Mouse (Mus musculus): ENCODE results near the gene Rasip1.
A peak's percentile ranks its signal among the peaks of the same experiment; 100 is the strongest.
"Not testable (repeated sequence)": the region's sequence is repeated elsewhere in the genome, so short reads cannot be mapped to it uniquely, and the experiment has no call there.

Rasip1 gene

GRCm38 (mm10) chr7:45644872-45645590 lies 17.7 kb downstream of the Rasip1 start:
- no peak for ATAC-seq (ENCODE audit: low TSS enrichment)

DNA sequence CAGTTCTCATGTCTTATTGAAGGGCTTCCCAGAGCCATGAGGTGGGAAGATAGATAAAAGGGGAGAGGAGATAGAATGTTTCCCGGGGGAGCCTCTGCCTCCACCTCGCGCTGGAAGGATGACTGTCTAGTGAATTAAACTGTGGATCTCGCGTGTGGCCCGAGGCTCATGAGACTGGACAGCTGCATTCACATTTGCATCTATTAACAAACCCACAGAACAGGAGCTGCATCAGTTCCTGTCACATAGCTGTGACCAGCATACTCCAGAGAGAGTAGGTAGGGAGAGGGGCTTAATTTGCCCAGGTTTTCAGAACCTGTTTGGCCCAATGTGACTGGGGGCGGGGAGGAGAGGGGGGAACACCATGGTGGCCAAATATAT lies 18.3 kb downstream of the Rasip1 start:
- ATAC-seq (ENCODE audit: low TSS enrichment): no peak

- no peak for ATAC-seq (ENCODE audit: low TSS enrichment)
These were observed 19.4 kb downstream of the Rasip1 start for GRCm38 (mm10) chr7:45646671-45647070.

- ATAC-seq (ENCODE audit: low TSS enrichment): no peak
These were observed 22.1 kb downstream of the Rasip1 start for GRCm38 (mm10) chr7:45649351-45649750.

GRCm38 (mm10) chr7:45650484-45650883 lies 23.2 kb downstream of the Rasip1 start:
- ATAC-seq (ENCODE audit: low TSS enrichment): not testable (repeated sequence)

GRCm38 (mm10) chr7:45654424-45655047 lies 27.2 kb downstream of the Rasip1 start:
- no peak for ATAC-seq (ENCODE audit: low TSS enrichment)

- ATAC-seq (ENCODE audit: low TSS enrichment): no peak
These were observed 33.6 kb downstream of the Rasip1 start for GRCm38 (mm10) chr7:45660746-45661478.

DNA sequence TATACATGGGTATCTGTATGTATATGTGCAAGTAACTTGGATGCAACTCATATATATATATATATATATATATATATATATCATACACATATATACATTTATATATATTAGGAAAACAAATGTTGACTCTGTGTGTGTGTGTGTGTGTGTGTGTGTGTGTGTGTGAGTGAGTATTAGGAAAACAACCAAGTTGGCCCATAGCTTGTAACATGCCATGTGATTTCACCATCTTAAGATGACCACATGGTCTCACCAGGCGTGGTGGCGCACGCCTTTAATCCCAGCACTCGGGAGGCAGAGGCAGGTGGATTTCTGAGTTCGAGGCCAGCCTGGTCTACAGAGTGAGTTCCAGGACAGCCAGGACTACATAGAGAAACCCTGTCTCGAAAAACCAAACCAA lies 34.4 kb downstream of the Rasip1 start:
- not testable (repeated sequence) for ATAC-seq (ENCODE audit: low TSS enrichment)

DNA sequence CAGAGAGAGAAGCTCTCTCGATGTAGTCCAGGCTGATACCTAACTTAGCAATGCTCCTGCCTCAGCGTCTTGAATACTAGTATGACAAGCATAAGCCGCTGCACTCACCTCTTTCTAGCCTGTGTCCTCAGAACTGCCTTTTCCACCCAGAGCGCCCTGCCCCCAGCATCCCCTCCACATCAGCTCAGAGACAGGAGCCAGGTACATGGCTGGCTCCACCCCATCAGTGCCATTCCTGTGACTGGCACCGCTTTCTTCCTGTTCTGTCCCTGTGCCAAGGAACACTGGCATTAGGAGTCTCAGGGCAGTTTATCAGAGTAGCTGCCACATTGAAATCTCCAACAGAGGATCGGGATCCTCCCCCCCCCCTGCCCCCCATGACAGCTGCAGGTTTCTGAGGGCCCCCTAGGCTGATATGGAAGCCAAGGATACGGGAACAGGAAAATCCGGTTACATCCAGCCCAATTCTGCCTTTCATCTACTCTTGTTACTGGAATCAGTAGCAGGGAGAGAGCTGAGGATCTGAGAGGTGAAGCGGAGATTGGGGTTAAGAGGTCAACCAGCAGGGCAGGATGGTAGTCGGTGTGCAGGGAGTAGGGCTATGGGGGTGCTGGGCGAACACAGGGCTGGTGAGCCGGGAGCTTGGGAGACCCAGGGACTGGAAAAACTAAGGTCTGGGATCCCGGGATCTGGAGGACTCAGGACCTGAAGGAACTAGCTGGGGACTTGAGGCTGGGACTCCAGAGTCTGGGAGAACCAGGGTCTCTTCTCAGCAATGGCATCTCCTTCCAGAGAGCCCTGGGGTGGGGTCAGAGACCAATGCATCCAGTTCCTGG lies 38.2 kb downstream of the Rasip1 start:
- ATAC-seq (ENCODE audit: low TSS enrichment): no peak

GRCm38 (mm10) chr7:45666161-45666560 lies 38.9 kb downstream of the Rasip1 start, which contains the start of gene Fut2:
Fut2 (minus strand) TSS chr7:45666394.
- no peak for ATAC-seq (ENCODE audit: low TSS enrichment)

DNA sequence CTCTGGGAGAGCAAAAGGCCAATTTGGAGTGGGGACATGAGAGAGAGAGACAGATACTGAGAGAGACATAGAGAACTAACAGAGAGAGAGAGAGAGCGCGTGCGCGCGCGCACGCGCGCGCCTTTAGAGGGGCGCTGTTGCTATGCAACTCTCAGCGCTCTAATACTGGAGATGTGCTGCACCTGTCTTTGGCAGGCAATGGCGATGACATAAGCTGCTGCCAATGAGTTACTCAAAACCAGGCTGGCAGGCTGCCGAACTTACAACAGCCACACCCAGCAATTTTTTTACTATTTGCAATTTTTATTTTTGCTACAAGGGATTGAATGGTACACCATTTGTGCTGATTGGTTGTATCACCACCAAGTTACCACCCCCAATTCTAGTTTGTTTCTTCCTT lies 40.5 kb downstream of the Rasip1 start:
- ATAC-seq (ENCODE audit: low TSS enrichment): no peak

GRCm38 (mm10) chr7:45668921-45669320 lies 41.6 kb downstream of the Rasip1 start:
- ATAC-seq (ENCODE audit: low TSS enrichment): no peak

DNA sequence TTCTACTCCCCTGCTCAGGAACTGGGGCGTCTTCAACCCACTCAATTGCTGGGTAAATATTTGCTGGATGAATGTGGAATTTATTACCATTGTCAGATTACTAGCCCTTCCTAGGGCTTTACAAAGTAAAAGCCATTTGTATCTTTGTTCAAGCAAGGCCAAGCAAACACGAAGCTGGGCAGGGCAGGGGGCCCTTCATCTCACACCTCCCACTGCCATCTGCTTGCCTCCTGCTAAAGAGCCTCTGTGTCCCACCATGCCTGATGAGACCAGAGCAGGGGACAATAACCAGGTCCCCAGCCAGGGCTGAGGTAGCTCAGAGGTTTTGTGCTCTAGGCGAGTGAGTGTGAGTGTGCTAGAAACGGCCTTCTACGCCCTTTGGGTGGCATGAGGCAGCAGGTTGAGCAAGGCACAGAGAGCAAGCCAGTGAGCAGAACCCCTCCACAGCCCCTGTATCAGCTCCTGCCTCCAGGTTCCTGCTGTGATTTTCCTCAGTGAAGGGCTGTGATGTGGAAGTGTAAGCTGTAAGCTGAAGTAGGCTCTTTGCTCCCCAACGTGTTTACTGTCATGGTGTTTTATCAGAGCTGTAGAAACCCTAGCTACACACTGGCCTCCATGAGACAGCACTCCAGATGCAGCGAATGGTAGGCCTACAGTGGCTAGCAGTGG lies 50.5 kb downstream of the Rasip1 start:
- no peak for ATAC-seq (ENCODE audit: low TSS enrichment)

DNA sequence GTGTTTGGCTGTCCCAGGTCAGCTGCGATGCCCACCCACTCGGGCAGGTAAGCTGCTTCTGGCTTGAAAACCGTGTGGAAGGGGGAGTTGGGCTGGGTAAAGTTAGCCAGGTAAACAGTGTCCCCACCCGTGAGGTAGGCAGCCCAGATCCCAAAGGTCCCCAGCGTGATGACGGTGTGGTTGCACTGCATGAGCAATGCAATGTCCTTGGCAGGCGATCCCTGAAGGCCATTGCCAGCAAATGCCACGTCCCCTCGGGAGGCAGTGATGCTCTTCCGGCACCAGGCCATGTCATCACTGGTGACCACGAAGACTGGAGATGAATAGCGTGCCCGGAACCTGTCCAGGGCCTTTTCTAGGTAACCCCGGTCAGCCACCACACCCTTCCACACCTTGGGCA lies 51.2 kb downstream of the Rasip1 start:
- ATAC-seq (ENCODE audit: low TSS enrichment): no peak

DNA sequence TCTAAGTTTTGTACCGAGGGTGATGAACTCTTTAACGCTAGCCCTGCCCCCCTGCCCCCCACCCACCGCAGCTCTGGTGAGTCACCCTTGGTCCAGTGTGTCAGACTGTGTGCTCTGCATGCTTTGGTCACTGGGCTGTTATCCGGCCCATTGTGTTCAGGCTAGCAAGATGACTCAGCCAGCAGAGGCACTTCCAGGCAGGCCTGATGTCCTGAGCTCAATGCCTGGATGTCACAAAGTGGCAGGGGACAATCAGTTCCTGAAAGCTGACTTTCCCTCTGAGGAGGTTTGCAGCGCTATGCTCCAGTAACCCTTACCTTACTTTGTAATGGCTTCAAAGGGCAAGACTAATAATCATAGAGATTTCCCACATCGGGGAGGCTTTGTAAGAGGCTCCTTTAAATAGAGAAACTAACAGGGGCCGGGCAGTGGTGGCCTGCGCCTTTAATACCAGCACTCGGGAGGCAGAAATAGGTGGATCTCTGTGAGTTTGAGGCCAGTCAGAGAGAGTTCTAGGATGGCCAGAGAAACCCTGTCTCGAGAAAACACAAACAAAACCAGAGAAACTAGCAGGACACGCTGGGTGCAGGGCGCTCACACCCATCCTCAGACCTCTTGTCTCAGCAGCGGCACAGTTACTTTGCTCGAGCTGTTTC lies 52.8 kb downstream of the Rasip1 start:
- ATAC-seq (ENCODE audit: low TSS enrichment): no peak

DNA sequence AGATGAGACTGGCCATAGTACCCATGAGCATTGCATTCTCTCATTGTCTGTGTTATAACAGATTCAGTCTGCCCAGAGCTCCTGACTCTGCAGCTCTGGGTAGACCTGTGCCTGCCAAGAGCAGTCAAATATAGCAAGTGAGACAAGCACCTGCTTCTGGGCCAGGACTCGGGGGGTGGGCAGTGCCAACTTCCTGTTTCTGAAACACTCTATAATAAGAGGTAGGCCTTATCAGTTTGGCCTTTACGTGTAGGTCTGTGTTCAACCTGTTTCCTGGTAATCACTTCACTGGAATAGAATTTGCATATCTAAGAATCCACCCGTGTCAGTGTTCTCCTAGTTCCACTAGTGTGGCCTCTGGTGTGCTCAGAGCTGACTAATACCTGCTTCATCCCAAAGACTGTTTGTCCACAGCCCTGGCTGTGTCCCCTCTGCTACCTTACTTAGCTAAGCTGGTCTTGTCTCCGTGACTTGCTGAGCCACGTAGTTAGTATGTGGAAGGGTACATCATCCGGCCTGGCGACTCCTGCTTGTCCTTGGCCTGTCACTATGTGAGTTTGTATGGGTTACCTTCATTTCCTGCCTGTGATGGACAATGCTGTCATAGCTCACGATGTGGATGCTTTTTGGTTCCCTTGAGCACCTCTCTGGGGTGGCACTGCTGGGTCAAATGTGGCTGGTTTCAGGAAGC lies 53.9 kb downstream of the Rasip1 start:
- no peak for ATAC-seq (ENCODE audit: low TSS enrichment)

- ATAC-seq (ENCODE audit: low TSS enrichment): peak; percentile 77
These were observed 55.1 kb downstream of the Rasip1 start for GRCm38 (mm10) chr7:45682144-45683126.

- ATAC-seq (ENCODE audit: low TSS enrichment): no peak
These were observed 56.2 kb downstream of the Rasip1 start, which contains the start of gene Ntn5 for GRCm38 (mm10) chr7:45683396-45684050. Ntn5 (plus strand) TSS chr7:45684022.
